Mouse (Mus musculus): ENCODE measurements around the gene Immp2l.

Immp2l gene

DNA sequence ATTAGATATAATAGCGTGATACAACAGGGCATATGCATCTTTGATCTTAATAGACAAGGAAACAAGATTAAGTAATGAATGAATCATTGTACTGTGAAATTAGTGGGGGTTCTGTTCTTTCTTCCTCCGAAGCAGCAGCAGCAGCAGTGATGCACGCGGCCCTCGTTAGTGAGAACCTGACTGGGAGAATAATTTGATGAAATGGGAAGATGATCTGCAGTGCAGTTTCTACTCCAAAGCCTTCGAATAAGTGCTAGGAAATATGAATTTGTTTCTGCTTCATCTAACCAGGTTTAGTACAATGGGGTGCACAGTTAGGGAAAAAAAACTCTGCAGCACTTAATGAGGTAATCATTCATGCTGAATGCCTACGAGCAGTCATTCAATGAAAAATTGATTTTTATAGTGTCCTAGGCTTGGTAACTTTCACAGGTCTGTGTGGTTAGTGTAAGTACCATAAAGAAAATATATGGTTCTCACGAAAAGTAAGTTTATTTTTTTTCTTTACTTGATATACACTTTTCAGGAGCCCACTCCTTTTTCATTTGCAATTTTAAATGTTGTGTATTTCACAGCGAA is 401.3 kb downstream of the Immp2l start:
- DNase-seq (ENCODE audit: low read depth, low spot score) = peak; percentile 2

- DNase-seq (ENCODE audit: low read depth, low spot score) = peak; percentile 1
Measured at GRCm38 (mm10) chr12:41427464-41427863, 403.6 kb downstream of the Immp2l start.

DNA sequence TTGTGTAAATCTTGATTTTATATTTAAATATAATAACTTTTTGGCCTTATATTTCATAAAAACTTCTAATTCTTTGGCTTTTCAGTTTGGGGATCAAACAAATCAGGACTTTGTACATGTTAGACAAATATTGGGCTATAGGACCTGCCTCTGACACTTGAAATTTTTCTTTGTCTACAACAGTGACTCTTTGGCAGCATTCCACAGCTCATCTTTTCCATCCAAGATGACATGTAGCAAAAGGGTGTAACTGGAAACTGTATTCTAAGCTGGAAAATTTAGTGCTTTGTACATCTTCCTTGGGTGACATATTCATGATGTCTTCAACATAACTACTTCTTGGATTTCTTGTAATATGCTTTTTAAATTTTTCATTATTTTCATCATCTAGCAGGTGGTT is 404.9 kb downstream of the Immp2l start:
- no peak for DNase-seq (ENCODE audit: low read depth, low spot score)

DNA sequence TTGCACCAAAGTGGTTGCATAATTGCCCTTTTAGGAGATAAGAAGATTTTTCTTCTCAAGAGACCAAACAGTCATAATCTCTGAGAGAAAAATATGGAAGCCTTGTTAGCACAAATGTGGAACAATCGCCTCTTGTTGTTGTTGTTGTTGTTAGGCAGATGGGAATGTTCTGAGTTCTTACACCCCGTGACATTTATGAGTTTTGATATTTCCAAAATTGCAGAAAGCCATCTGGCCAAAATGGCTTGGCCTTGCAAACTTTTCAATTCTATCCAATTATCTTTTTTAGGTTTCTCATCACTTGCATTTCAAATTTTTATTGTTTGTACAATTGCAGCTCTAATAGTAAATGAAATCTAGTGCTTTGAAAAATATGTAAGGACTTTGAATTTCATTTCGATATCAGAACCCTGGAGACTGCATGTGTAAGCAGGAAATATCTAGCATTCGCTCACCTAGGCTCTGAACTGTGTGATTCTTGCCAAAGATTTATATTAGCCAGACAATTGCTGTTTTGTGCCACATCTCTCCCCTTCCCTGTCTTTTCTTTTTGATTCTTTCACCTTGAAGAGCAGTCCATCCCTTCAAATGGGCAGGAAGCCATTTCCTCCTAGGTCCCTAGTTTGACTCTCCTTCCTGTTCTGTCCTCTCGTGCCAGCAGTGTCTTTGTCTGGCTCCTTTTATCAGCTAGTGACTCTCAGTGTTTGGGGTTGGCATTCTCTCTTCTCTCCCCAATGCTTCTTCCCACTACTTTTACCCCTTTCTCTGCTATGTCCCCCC is 412.5 kb downstream of the Immp2l start:
- DNase-seq (ENCODE audit: low read depth, low spot score) = no peak

DNA sequence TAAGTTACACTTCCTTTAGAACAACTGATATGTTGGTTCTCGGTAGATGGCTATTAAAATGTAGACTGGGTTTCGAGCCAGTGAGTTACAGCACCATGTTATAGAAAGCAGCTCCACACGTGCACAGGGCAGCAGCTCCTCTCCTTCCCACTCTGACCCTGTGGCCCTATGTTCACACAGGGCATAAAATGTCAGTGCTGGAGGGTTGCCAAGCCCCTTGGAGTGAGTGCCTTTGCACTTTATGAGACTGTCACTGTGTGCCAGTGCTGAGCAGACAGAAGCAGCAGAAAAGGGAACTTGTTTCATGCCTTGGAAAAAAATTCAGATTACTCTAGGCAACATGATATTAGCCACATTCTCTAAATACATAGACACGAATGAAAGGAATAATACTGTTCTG is 414.6 kb downstream of the Immp2l start:
- DNase-seq (ENCODE audit: low read depth, low spot score) = no peak

GRCm38 (mm10) chr12:41468374-41468991 is 444.6 kb downstream of the Immp2l start:
- no peak for DNase-seq (ENCODE audit: low read depth, low spot score)

- DNase-seq (ENCODE audit: low read depth, low spot score) = no peak
Measured at GRCm38 (mm10) chr12:41469096-41469801, 445.4 kb downstream of the Immp2l start.

- DNase-seq (ENCODE audit: low read depth, low spot score) = no peak
Measured at GRCm38 (mm10) chr12:41481486-41481885, 457.6 kb downstream of the Immp2l start.

DNA sequence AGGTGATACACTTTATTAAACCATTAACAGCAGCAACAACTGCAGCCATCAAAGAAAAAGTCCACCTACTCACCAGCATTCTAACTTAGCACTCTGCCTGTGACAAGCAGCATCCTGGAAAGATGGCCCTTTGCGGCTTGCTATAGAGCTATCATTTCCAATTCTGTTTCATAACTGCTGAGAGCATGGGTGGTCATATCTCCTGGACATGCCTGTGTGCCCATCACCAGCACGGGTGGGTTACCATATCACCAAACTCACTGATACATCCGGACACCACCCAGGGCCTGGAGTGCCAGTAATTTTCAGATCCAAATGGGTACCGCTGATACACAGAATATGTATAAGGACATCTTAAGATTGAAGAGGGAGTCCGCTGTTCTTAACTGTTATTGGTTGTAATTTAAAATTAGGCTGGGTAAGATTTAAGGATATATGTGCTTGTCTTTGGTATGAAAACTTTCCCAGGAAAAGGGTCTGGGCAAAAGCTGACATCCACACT is 459.3 kb downstream of the Immp2l start:
- DNase-seq (ENCODE audit: low read depth, low spot score) = no peak

DNA sequence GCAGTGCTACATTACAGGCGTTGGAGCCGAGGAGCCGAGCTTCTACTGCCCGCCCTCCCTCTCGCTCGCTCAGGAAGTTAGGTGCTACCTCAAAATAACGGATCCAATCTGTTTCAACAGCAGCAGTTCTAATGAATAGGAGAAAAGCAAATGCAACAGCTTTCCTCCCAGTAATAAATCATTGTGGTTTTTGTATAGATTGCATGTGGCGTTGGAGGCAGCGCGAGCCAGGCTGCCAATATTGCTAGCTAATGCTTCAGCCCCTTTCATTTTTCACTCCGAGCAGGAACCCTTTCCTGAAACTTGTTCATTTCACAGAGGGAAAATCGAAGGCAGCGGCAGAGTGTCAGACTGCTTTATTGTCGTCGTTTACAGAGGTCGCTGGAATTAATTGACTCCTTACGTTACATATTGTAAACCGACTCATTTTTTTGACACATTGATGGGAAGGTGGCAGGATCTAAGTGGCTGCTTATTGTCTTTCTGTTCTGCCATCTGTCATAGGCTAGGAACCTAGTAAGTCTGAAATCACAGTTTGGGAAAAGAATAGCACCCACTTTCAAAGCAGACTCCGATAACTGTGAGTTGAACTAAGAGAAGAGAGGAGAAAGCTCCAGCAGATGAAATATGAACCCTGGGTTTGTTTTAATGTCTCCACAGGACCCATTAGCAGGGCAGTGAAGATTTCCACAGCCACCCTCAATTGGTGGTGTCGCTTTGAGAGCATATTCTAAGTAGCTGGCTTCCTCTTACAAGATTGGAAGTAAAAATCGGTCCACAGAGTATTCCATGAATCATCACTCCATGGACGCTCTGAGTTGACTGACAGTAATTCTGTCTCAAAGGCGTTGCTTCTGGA is 459.9 kb downstream of the Immp2l start:
- DNase-seq (ENCODE audit: low read depth, low spot score) = no peak

GRCm38 (mm10) chr12:41484689-41485511 is 461.0 kb downstream of the Immp2l start:
- no peak for DNase-seq (ENCODE audit: low read depth, low spot score)

GRCm38 (mm10) chr12:41485512-41486215 is 461.8 kb downstream of the Immp2l start:
- no peak for DNase-seq (ENCODE audit: low read depth, low spot score)

- no peak for DNase-seq (ENCODE audit: low read depth, low spot score)
Measured at GRCm38 (mm10) chr12:41486331-41486730, 462.4 kb downstream of the Immp2l start, which contains the start of gene Lrrn3. Gene Lrrn3 (minus strand): TSS chr12:41486431.

- peak; percentile 68 for DNase-seq (ENCODE audit: low read depth, low spot score)
Measured at GRCm38 (mm10) chr12:41487005-41487404, 463.1 kb downstream of the Immp2l start.

DNA sequence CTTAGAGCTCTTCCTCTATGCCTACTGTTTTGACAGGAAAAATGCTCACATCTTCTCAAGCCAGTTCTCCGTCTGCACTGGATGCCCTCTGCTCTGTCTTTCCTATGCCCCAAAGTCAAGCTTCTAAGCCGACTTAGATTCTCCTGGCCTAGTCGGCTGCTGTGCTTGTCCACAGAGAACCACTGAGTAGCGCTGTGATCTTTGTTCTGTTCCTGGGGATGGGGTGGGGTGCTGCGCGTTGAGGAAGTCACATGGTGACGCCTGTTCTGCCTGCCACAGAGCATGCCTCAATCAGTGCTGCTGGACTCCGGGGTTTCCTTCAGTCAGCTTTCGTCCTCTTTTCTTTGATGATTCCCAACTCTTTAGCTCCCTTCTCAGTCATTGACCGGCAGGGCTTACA is 470.7 kb downstream of the Immp2l start:
- no peak for DNase-seq (ENCODE audit: low read depth, low spot score)

DNA sequence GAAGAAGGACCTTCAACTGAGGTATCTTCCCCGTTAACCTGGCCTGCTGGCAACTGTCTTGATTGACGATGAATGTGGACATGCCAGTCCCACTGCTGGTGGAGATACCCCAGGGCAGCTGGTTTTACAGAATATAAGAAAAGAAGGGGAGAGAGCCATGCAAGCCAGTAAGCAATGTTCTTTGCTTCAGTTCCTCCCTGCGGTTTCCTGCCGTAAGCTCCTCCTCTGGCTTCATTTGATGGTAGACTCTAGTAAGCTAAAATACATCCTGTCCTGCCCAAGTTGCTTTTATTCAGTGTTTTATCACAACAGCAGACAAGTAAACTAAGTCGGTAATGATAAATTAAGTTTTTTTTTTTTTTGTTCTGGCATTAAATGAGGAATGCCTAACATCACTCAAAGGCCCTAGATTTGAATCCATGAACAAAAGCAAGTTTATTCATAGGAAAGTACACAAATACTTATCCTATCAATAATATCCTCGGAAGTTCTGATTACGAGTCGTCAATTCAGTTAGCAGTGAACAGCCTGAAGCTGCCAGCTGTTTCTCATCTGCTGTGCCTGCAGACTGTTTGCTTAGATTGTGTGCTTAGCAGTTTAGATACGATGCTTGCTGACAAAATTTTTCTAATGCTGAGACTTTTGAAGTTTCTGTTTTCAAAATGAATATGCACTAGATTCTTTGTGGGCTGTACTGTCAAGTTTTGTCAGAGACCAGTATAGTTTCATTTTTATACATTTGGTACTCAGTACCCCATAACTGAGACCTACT is 476.3 kb downstream of the Immp2l start:
- DNase-seq (ENCODE audit: low read depth, low spot score) = no peak

DNA sequence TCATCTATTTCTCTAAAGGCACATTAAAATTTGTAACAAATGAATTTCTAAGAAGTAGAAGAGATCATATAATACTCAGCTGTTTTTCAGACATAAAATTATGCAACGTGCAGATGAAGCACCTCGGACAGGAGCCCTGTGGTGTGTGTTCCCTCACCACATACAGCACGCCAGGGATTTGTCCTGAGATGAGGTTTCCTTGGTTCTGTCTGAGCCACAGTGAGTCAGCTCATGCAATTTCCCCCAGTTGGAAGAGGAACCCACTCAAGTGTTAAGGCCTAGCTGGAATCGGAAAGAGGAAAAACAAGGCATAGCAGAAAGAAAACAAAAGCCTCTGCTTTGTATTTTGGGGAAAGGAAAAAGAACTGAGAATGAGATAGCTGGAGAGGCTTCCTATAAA is 484.7 kb downstream of the Immp2l start:
- no peak for DNase-seq (ENCODE audit: low read depth, low spot score)

GRCm38 (mm10) chr12:41510588-41510987 is 486.7 kb downstream of the Immp2l start:
- no peak for DNase-seq (ENCODE audit: low read depth, low spot score)

GRCm38 (mm10) chr12:41518897-41519296 is 495.0 kb downstream of the Immp2l start:
- DNase-seq (ENCODE audit: low read depth, low spot score) = no peak

Data from retina, postnatal 7 days (tissue).